Mouse (Mus musculus) left cerebral cortex, postnatal 36 days (tissue): ENCODE measurements around the gene Zfp692. TPM values are rescaled to one million over a fixed set of nuclear protein-coding genes. Genes with fewer than 3 reads are reported as not detected.

Source experiments
- DNase-seq, 2 experiments: peaks; one replicate each; pipeline ENCODE4 v3.0.0; 2021 to 2022; ENCODE audit warnings: low spot score in 2 of 2, mixed read lengths in 1 of 2
- intact Hi-C: fragments of 180-260 bp; cut with DNase I; formaldehyde crosslinking; loops from one replicate; pipeline ENCODE4 v1.15.1; 2025
- total RNA-seq, 2 experiments: library from RNA; stranded (reverse); gene quantifications; 2 replicates each; pipeline ENCODE4 v1.2.3; 2021

Zfp692 gene
- total RNA-seq, result 10 to 100 TPM; 17.8 to 31.5 TPM

- DNase-seq, result peak; percentile 97
Measured at GRCm38 (mm10) chr11:58306860-58307308, at the start of gene Zfp692. TSS of gene Zfp692 (plus strand) at chr11:58307069.

GRCm38 (mm10) chr11:58257816-58258215 lies 49.1 kb upstream of the Zfp692 start:
- intact Hi-C loops, result no loop called here
- DNase-seq, result no peak

More at GRCm38 (mm10) chr11:58306860-58307308, at the start of gene Zfp692:
- intact Hi-C loops, result loop anchor here (10.0 kb wide), 2 partner anchors 202 to 352 kb away; partner anchors contain the start of gene Cnot8

GRCm38 (mm10) chr11:58260156-58260555 lies 46.7 kb upstream of the Zfp692 start:
- no peak for DNase-seq
- intact Hi-C loops, result no loop called here

GRCm38 (mm10) chr11:58261826-58262225 lies 45.0 kb upstream of the Zfp692 start:
- intact Hi-C loops, result no loop called here

GRCm38 (mm10) chr11:58262336-58262735 lies 44.5 kb upstream of the Zfp692 start:
- intact Hi-C loops, result no loop called here
- DNase-seq, result no peak

More at GRCm38 (mm10) chr11:58261826-58262225, 45.0 kb upstream of the Zfp692 start:
- no peak for DNase-seq

GRCm38 (mm10) chr11:58263516-58263915 lies 43.4 kb upstream of the Zfp692 start:
- intact Hi-C loops, result no loop called here
- no peak for DNase-seq

GRCm38 (mm10) chr11:58264546-58264945 lies 42.3 kb upstream of the Zfp692 start:
- intact Hi-C loops, result no loop called here
- DNase-seq, result no peak

GRCm38 (mm10) chr11:58268285-58268684 lies 38.6 kb upstream of the Zfp692 start:
- DNase-seq, result no peak
- intact Hi-C loops, result no loop called here

GRCm38 (mm10) chr11:58274572-58274971 lies 32.3 kb upstream of the Zfp692 start, which contains the start of gene 4930438A08Rik:
TSS of gene 4930438A08Rik (plus strand) at chr11:58274799.
- intact Hi-C loops, result no loop called here
- DNase-seq, result no peak

GRCm38 (mm10) chr11:58275756-58276155 lies 31.1 kb upstream of the Zfp692 start:
- intact Hi-C loops, result no loop called here
- no peak for DNase-seq

- intact Hi-C loops, result no loop called here
Measured at GRCm38 (mm10) chr11:58281970-58282496, 24.8 kb upstream of the Zfp692 start.

GRCm38 (mm10) chr11:58282518-58282917 lies 24.4 kb upstream of the Zfp692 start:
- DNase-seq, result no peak
- intact Hi-C loops, result no loop called here

More at GRCm38 (mm10) chr11:58281970-58282496, 24.8 kb upstream of the Zfp692 start:
- no peak for DNase-seq

GRCm38 (mm10) chr11:58289992-58290682 lies 16.7 kb upstream of the Zfp692 start:
- intact Hi-C loops, result loop anchor here (5.0 kb wide), 1 partner anchor 53 kb away; no protein-coding TSS in a partner anchor
- no peak for DNase-seq

- intact Hi-C loops, result loop anchor here (5.0 kb wide), 1 partner anchor 54 kb away; no protein-coding TSS in a partner anchor
- no peak for DNase-seq
Measured at GRCm38 (mm10) chr11:58290812-58291211, 16.1 kb upstream of the Zfp692 start.

- intact Hi-C loops, result loop anchor here (5.0 kb wide), 1 partner anchor 55 kb away; no protein-coding TSS in a partner anchor
- DNase-seq, result no peak
Measured at GRCm38 (mm10) chr11:58292791-58293190, 14.1 kb upstream of the Zfp692 start.

- intact Hi-C loops, result no loop called here
- DNase-seq, result no peak
Measured at GRCm38 (mm10) chr11:58297396-58297795, 9.5 kb upstream of the Zfp692 start.

- intact Hi-C loops, result loop anchor here (5.0 to 10.0 kb wide), 3 partner anchors 129 to 346 kb away; partner anchors contain the start of genes Cnot8 and Mrpl22
- DNase-seq, result peak; percentile 66 to 75
Measured at GRCm38 (mm10) chr11:58301057-58301456, 5.8 kb upstream of the Zfp692 start.

GRCm38 (mm10) chr11:58301837-58302754 lies 4.8 kb upstream of the Zfp692 start:
- peak; percentile 99 to 100 for DNase-seq

GRCm38 (mm10) chr11:58302774-58303445 lies 4.0 kb upstream of the Zfp692 start:
- intact Hi-C loops, result loop anchor here (5.0 to 10.0 kb wide), 3 partner anchors 131 to 348 kb away; partner anchors contain the start of genes Cnot8 and Mrpl22
- DNase-seq, result no peak

More at GRCm38 (mm10) chr11:58301837-58302754, 4.8 kb upstream of the Zfp692 start:
- intact Hi-C loops, result loop anchor here (5.0 to 10.0 kb wide), 3 partner anchors 130 to 347 kb away; partner anchors contain the start of genes Cnot8 and Mrpl22
